Mouse (Mus musculus) testis, adult 2 months (tissue): Measurements from ENCODE around the gene Atxn7l3.

Experiments used
- CTCF ChIP-seq: fragments of 200-500 bp; IDR thresholded peaks from 2 replicates; pipeline ENCODE4 v1.5.1; 2012; ENCODE audit warnings: low read depth, mild to moderate bottlenecking, inconsistent platforms, low read length, moderate library complexity; ENCODE audit not compliant: control insufficient read depth, insufficient read depth, insufficient replicate concordance
- POLR2A ChIP-seq: fragments of 200-500 bp; IDR thresholded peaks from 2 replicates; pipeline ENCODE4 v1.6.1; 2012; ENCODE audit warnings: low read depth, mild to moderate bottlenecking, inconsistent platforms, low read length, moderate library complexity; ENCODE audit not compliant: control insufficient read depth

DNA sequence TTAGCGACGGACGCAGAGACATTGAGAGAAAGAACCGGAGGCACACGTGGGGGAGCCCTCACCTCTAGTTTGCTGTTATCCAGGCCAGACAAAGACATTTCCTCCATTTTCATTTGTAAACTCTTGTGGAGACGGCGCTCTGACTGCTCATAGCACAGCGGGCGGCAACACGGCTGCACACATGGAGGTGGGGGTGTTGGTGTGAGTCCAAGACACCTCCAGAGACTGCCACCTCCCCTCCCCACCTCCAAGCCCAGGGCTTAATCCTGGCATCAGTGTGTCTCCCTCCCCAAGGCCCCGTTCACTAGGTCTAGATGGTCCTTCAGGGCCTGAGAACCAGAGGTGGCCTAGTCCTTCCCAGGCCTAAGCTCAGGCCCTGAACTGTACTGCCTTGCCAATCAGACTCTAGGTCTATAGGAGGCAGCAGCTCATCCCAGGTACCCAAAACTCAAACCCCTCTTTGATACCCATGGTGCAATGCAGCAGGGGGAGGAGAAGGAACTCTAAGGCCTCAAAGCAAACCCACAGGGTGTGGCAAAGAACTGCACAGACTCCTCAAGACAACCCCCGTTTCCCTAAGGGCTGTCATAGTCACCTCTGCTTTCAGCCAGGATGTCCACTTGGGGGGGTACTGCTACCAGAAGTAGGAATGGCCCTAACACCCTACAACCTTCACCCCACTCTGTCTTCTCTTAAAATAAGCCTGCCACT, 1.4 kb downstream of the Atxn7l3 start:
- TF ChIP-seq CTCF (no peak), POLR2A (no peak)
